8 mouse cellular contexts compared by ENCODE assay signal in genomic region chr1:74332241-74332763, GRCm38 (mm10). TPM values are rescaled to one million over a fixed set of nuclear protein-coding genes. Genes with fewer than 3 reads are reported as not detected.
DNase-seq lines count a peak whose midpoint lies in the region; ATAC-seq and TF ChIP-seq lines count a peak whose summit lies in the region.

No protein-coding gene starts in this region.

- peaks cover 35% of the 10 kb centered on the region for H3K4me1 ChIP-seq in embryonic facial prominence, embryonic 13.5 days
- H3K4me1 ChIP-seq in kidney, adult 2 months (ENCODE audit: control insufficient read depth, insufficient read depth, low read length) = peaks cover 27% of the 10 kb centered on the region
- peaks cover 26% of the 10 kb centered on the region for H3K4me1 ChIP-seq in limb, embryonic 12.5 days (replicated peaks)
- H3K4me1 ChIP-seq in midbrain, embryonic 15.5 days = peaks cover 20% of the 10 kb centered on the region
- no peaks in the 10 kb centered on the region; the same call in 1 of the 2 replicates for H3K4me1 ChIP-seq in spleen, adult 2 months (ENCODE audit: control insufficient read depth, insufficient read depth, insufficient read length)

- H3K36me3 ChIP-seq in embryonic facial prominence, embryonic 13.5 days = no peaks in the 10 kb centered on the region
- no peaks in the 10 kb centered on the region for H3K36me3 ChIP-seq in kidney, adult 2 months (ENCODE audit: control insufficient read depth, insufficient read depth, low read length)
- peaks cover 13% of the 10 kb centered on the region; the same call in 1 of the 2 replicates for H3K36me3 ChIP-seq in limb, embryonic 12.5 days
- H3K36me3 ChIP-seq in midbrain, embryonic 15.5 days (replicated peaks) = no peaks in the 10 kb centered on the region
- H3K36me3 ChIP-seq in spleen, adult 2 months (ENCODE audit: control insufficient read depth, insufficient read depth, low read length) = no peaks in the 10 kb centered on the region

- H3K9ac ChIP-seq in embryonic facial prominence, embryonic 13.5 days = peak overlapping the region; percentile 72
- peak overlapping the region; percentile 63 for H3K9ac ChIP-seq in limb, embryonic 12.5 days (replicated peaks)
- peak overlapping the region; percentile 53 for H3K9ac ChIP-seq in midbrain, embryonic 15.5 days

- H3K27me3 ChIP-seq in embryonic facial prominence, embryonic 13.5 days = no peaks in the 10 kb centered on the region
- H3K27me3 ChIP-seq in kidney, adult 2 months (replicated peaks; ENCODE audit: control insufficient read depth, insufficient read depth, low read length) = no peaks in the 10 kb centered on the region
- H3K27me3 ChIP-seq in limb, embryonic 12.5 days = no peaks in the 10 kb centered on the region
- H3K27me3 ChIP-seq in midbrain, embryonic 15.5 days (replicated peaks) = no peaks in the 10 kb centered on the region
- H3K27me3 ChIP-seq in spleen, adult 2 months (ENCODE audit: control insufficient read depth, insufficient read depth, low read length) = no peaks in the 10 kb centered on the region

- peak overlapping the region; percentile 79 for H3K27ac ChIP-seq in embryonic facial prominence, embryonic 13.5 days
- H3K27ac ChIP-seq in kidney, adult 2 months (ENCODE audit: insufficient read depth, low read depth, low read length) = peak overlapping the region; percentile 5; the same call in 1 of the 2 replicates
- peak overlapping the region; percentile 79 for H3K27ac ChIP-seq in limb, embryonic 12.5 days
- H3K27ac ChIP-seq in midbrain, embryonic 15.5 days = peak overlapping the region; percentile 83
- H3K27ac ChIP-seq in spleen, adult 2 months (ENCODE audit: insufficient read depth, low read length) = no peak overlapping the region

- peak overlapping the region; percentile 80 for H3K4me2 ChIP-seq in embryonic facial prominence, embryonic 13.5 days
- peak overlapping the region; percentile 92 for H3K4me2 ChIP-seq in limb, embryonic 12.5 days
- H3K4me2 ChIP-seq in midbrain, embryonic 15.5 days = peak overlapping the region; percentile 92

- peak; percentile 100 for DNase-seq in 3134 (ENCODE audit: extremely low read depth, insufficient read length, low spot score)
- DNase-seq in adrenal gland, postnatal 36 days = peak; percentile 97
- DNase-seq in heart, adult 18-20 months = peak; percentile 95 to 97
- DNase-seq in kidney, adult 2 months = peak; percentile 99
- peak; percentile 90 to 91 for DNase-seq in spleen, adult 2 months (ENCODE audit: low read depth in 1 of 2, low spot score in 2 of 2)

- ATAC-seq in embryonic facial prominence, embryonic 13.5 days (ENCODE audit: insufficient number of reproducible peaks, insufficient read depth, low FRiP score, low TSS enrichment, low read depth) = peak; percentile 89
- ATAC-seq in limb, embryonic 12.5 days (ENCODE audit: insufficient number of reproducible peaks, insufficient read depth, low FRiP score, low TSS enrichment, low read depth) = peak; percentile 96
- ATAC-seq in midbrain, embryonic 15.5 days (replicated peaks) = peak; percentile 96

- peak; percentile 54 for TF ChIP-seq CTCF in kidney, adult 2 months (conservative IDR thresholded peaks at IDR 0.05; ENCODE audit: insufficient read depth, insufficient read length, low read depth, low read length)
- no peak for TF ChIP-seq CTCF in spleen, adult 2 months (IDR thresholded peaks at IDR 0.05; ENCODE audit: extremely low read depth, insufficient read depth, insufficient read length, insufficient replicate concordance)

- under 1% methylated on average over 36 of the region's 36 CpGs for WGBS in embryonic facial prominence, embryonic 13.5 days
- WGBS in kidney, adult 2 months = under 1% methylated on average over 36 of the region's 36 CpGs
- under 1% methylated on average over 36 of the region's 36 CpGs for WGBS in limb, embryonic 12.5 days
- WGBS in midbrain, embryonic 15.5 days = under 1% methylated on average over 35 of the region's 36 CpGs
- under 1% methylated on average over 33 of the region's 36 CpGs for WGBS in spleen, adult 2 months

- H3K9me3 ChIP-seq in embryonic facial prominence, embryonic 13.5 days = no peaks in the 10 kb centered on the region
- H3K9me3 ChIP-seq in limb, embryonic 12.5 days = no peaks in the 10 kb centered on the region
- no peaks in the 10 kb centered on the region for H3K9me3 ChIP-seq in midbrain, embryonic 15.5 days

- peak overlapping the region; percentile 56 for H3K4me3 ChIP-seq in embryonic facial prominence, embryonic 13.5 days
- peak overlapping the region; percentile 50 for H3K4me3 ChIP-seq in kidney, adult 2 months (ENCODE audit: insufficient read depth, low read depth, low read length)
- peak overlapping the region; percentile 56 for H3K4me3 ChIP-seq in limb, embryonic 12.5 days (replicated peaks)
- peak overlapping the region; percentile 51 for H3K4me3 ChIP-seq in midbrain, embryonic 15.5 days
- H3K4me3 ChIP-seq in spleen, adult 2 months (ENCODE audit: extremely low read depth, insufficient read depth, insufficient read length) = peak overlapping the region; percentile 56

- peak; percentile 20 for TF ChIP-seq POLR2A in kidney, adult 2 months (IDR thresholded peaks at IDR 0.05; ENCODE audit: low read depth, low read length)
- TF ChIP-seq POLR2A in spleen, adult 2 months (IDR thresholded peaks at IDR 0.05; ENCODE audit: low read depth, low read length) = no peak

RNA-seq across cellular contexts. Expression of gene Tmbim1, which starts 26.9 kb away (rescaled TPM):
- 100 to 1,000 TPM; 101 to 106 TPM for total RNA-seq in adrenal gland, postnatal 36 days (2021)
- polyA plus RNA-seq in embryonic facial prominence, embryonic 13.5 days (2015; fragmentation: Nextera tagmentation; extraction: Ambion mirVana) = 28.4 and 29.4 TPM in 2 replicates
- 10 to 100 TPM; 40.2 to 46.3 TPM for total RNA-seq in heart, adult 18-20 months (2021)
- polyA plus RNA-seq in kidney, adult 2 months (2012; rRNA removed) = 74.1 and 103 TPM in 2 replicates
- polyA plus RNA-seq in limb, embryonic 12.5 days (2016; fragmentation: Nextera tagmentation; extraction: Ambion mirVana) = 18.0 and 18.9 TPM in 2 replicates
- 7.5 and 9.4 TPM in 2 replicates for polyA plus RNA-seq in midbrain, embryonic 15.5 days (2015; fragmentation: Nextera tagmentation; extraction: Ambion mirVana)
- 60.8 and 66.5 TPM in 2 replicates for polyA plus RNA-seq in spleen, adult 2 months (2012; rRNA removed)

RNA-seq across cellular contexts. Expression of gene Catip, which starts 29.6 kb away (rescaled TPM):
- under 1 TPM; 0.23 to 0.26 TPM for total RNA-seq in adrenal gland, postnatal 36 days (2021)
- 0.63 and 0.77 TPM in 2 replicates for polyA plus RNA-seq in embryonic facial prominence, embryonic 13.5 days (2015; fragmentation: Nextera tagmentation; extraction: Ambion mirVana)
- under 1 TPM in 1 of 2 experiments, not detected in 1; 0.44 TPM for total RNA-seq in heart, adult 18-20 months (2021)
- polyA plus RNA-seq in kidney, adult 2 months (2012; rRNA removed) = 0.33 and 0.43 TPM in 2 replicates
- 1.5 and 1.6 TPM in 2 replicates for polyA plus RNA-seq in limb, embryonic 12.5 days (2016; fragmentation: Nextera tagmentation; extraction: Ambion mirVana)
- 0.68 and 1.9 TPM in 2 replicates for polyA plus RNA-seq in midbrain, embryonic 15.5 days (2015; fragmentation: Nextera tagmentation; extraction: Ambion mirVana)
- polyA plus RNA-seq in spleen, adult 2 months (2012; rRNA removed) = 0.31 and 0.51 TPM in 2 replicates

RNA-seq across cellular contexts. Expression of gene Slc11a1, which starts 42.7 kb away (rescaled TPM):
- total RNA-seq in adrenal gland, postnatal 36 days (2021) = 10 to 100 TPM in 1 of 2 experiments, 1 to 10 TPM in 1; 7.9 to 13.1 TPM
- 1.8 and 2.8 TPM in 2 replicates for polyA plus RNA-seq in embryonic facial prominence, embryonic 13.5 days (2015; fragmentation: Nextera tagmentation; extraction: Ambion mirVana)
- total RNA-seq in heart, adult 18-20 months (2021) = 1 to 10 TPM; 5.3 to 5.4 TPM
- 13.4 and 15.3 TPM in 2 replicates for polyA plus RNA-seq in kidney, adult 2 months (2012; rRNA removed)
- 0.85 and 2.2 TPM in 2 replicates for polyA plus RNA-seq in limb, embryonic 12.5 days (2016; fragmentation: Nextera tagmentation; extraction: Ambion mirVana)
- polyA plus RNA-seq in midbrain, embryonic 15.5 days (2015; fragmentation: Nextera tagmentation; extraction: Ambion mirVana) = 2.0 and 3.4 TPM in 2 replicates
- 169 and 200 TPM in 2 replicates for polyA plus RNA-seq in spleen, adult 2 months (2012; rRNA removed)

RNA-seq across cellular contexts. Expression of gene Pnkd, which starts 47.6 kb away (rescaled TPM):
- total RNA-seq in adrenal gland, postnatal 36 days (2021) = 10 to 100 TPM; 72.5 to 80.8 TPM
- polyA plus RNA-seq in embryonic facial prominence, embryonic 13.5 days (2015; fragmentation: Nextera tagmentation; extraction: Ambion mirVana) = 95.1 and 112 TPM in 2 replicates
- 100 to 1,000 TPM; 138 to 151 TPM for total RNA-seq in heart, adult 18-20 months (2021)
- polyA plus RNA-seq in kidney, adult 2 months (2012; rRNA removed) = 139 and 165 TPM in 2 replicates
- polyA plus RNA-seq in limb, embryonic 12.5 days (2016; fragmentation: Nextera tagmentation; extraction: Ambion mirVana) = 106 TPM in 2 replicates
- 114 and 117 TPM in 2 replicates for polyA plus RNA-seq in midbrain, embryonic 15.5 days (2015; fragmentation: Nextera tagmentation; extraction: Ambion mirVana)
- 27.5 and 33.8 TPM in 2 replicates for polyA plus RNA-seq in spleen, adult 2 months (2012; rRNA removed)

RNA-seq across cellular contexts. Expression of gene Aamp, which starts 47.8 kb away (rescaled TPM):
- total RNA-seq in adrenal gland, postnatal 36 days (2021) = 100 to 1,000 TPM; 174 to 190 TPM
- 224 and 225 TPM in 2 replicates for polyA plus RNA-seq in embryonic facial prominence, embryonic 13.5 days (2015; fragmentation: Nextera tagmentation; extraction: Ambion mirVana)
- 100 to 1,000 TPM in 1 of 2 experiments, 10 to 100 TPM in 1; 99.8 to 102 TPM for total RNA-seq in heart, adult 18-20 months (2021)
- 212 and 217 TPM in 2 replicates for polyA plus RNA-seq in kidney, adult 2 months (2012; rRNA removed)
- polyA plus RNA-seq in limb, embryonic 12.5 days (2016; fragmentation: Nextera tagmentation; extraction: Ambion mirVana) = 202 and 212 TPM in 2 replicates
- 217 and 229 TPM in 2 replicates for polyA plus RNA-seq in midbrain, embryonic 15.5 days (2015; fragmentation: Nextera tagmentation; extraction: Ambion mirVana)
- 102 and 119 TPM in 2 replicates for polyA plus RNA-seq in spleen, adult 2 months (2012; rRNA removed)

Comparison
In these comparisons a context has a peak if more than half of its experiments do, and no peak if none do; other contexts are left out.
1. RNA of gene Slc11a1, which starts 42.7 kb away (polyA plus RNA-seq): 169 to 200 TPM in spleen, adult 2 months; 13.4 to 15.3 TPM in kidney, adult 2 months, 2.0 to 3.4 TPM in midbrain, embryonic 15.5 days, 1.8 to 2.8 TPM in embryonic facial prominence, embryonic 13.5 days and 0.85 to 2.2 TPM in limb, embryonic 12.5 days; every median in the first group is over 10 times any median in the second.
2. Peak in every context shown above with its lines, with median percentiles within 50 percentile points of each other: DNase-seq, ATAC-seq, H3K4me2 ChIP-seq, H3K4me3 ChIP-seq and H3K9ac ChIP-seq.